Mouse (Mus musculus) bone marrow macrophage, adult 2 months (primary cell): ENCODE measurements at regions not wholly inside any gene's neighbourhood (a gene's known extent, or its start where the extent isn't known, plus 50 kb on each side); places are given as distances from the start of the nearest gene placed in this dataset.

Source experiments
- H3K27ac ChIP-seq: 2 replicates; pipeline ENCODE4 v1.5.1; 2012; ENCODE audit warnings: low read depth, low read length; ENCODE audit not compliant: insufficient read depth
- H3K4me1 ChIP-seq: 2 replicates; pipeline ENCODE4 v1.6.1; 2012; ENCODE audit warnings: low read length; ENCODE audit not compliant: control insufficient read depth, insufficient read depth
- H3K4me3 ChIP-seq: 2 replicates; pipeline ENCODE4 v1.5.1; 2012; ENCODE audit warnings: mild to moderate bottlenecking, low read length, moderate library complexity; ENCODE audit not compliant: insufficient read depth
- CTCF ChIP-seq: IDR thresholded peaks from 2 replicates; pipeline ENCODE4 v1.5.1; 2012; ENCODE audit warnings: low read depth, mild to moderate bottlenecking, low read length, moderate library complexity
- POLR2A ChIP-seq: IDR thresholded peaks from 2 replicates; pipeline ENCODE4 v1.6.1; 2012; ENCODE audit warnings: mild to moderate bottlenecking, low read depth, low read length, borderline replicate concordance

- Histone ChIP-seq H3K4me1 (no peaks in the 10 kb centered on the region), H3K4me3 (no peak overlapping the region), H3K27ac (no peak overlapping the region)
- TF ChIP-seq CTCF, result no peak
- no peak for TF ChIP-seq POLR2A
Observed at GRCm38 (mm10) chr13:44231868-44232715, 447.5 kb downstream of the Cd83 start.

- Histone ChIP-seq H3K4me1 (no peaks in the 10 kb centered on the region), H3K4me3 (no peak overlapping the region), H3K27ac (no peak overlapping the region)
- TF ChIP-seq POLR2A (no peak), CTCF (no peak)
Observed at GRCm38 (mm10) chr13:44232716-44233051, 448.1 kb downstream of the Cd83 start.

- Histone ChIP-seq H3K27ac (no peak overlapping the region), H3K4me3 (no peak overlapping the region), H3K4me1 (no peaks in the 10 kb centered on the region)
- no peak for TF ChIP-seq POLR2A
- no peak for TF ChIP-seq CTCF
Observed at GRCm38 (mm10) chr13:44234241-44234640, 449.7 kb downstream of the Cd83 start.

- Histone ChIP-seq H3K27ac (no peak overlapping the region), H3K4me1 (no peaks in the 10 kb centered on the region), H3K4me3 (no peak overlapping the region)
- TF ChIP-seq CTCF (no peak), POLR2A (no peak)
Observed at GRCm38 (mm10) chr13:44235236-44235635, 450.7 kb downstream of the Cd83 start.

GRCm38 (mm10) chr13:44235941-44236340, 451.4 kb downstream of the Cd83 start:
- no peaks in the 10 kb centered on the region for H3K4me1 ChIP-seq
- H3K4me3 ChIP-seq, result no peak overlapping the region
- no peak overlapping the region for H3K27ac ChIP-seq
- TF ChIP-seq CTCF, result no peak
- no peak for TF ChIP-seq POLR2A

GRCm38 (mm10) chr13:44238308-44238707, 453.7 kb downstream of the Cd83 start:
- TF ChIP-seq CTCF, result no peak
- no peak for TF ChIP-seq POLR2A
- H3K4me1 ChIP-seq, result no peaks in the 10 kb centered on the region
- H3K4me3 ChIP-seq, result no peak overlapping the region
- no peak overlapping the region for H3K27ac ChIP-seq

GRCm38 (mm10) chr13:44243211-44243610, 458.6 kb downstream of the Cd83 start:
- peaks cover 3% of the 10 kb centered on the region; the same call in 1 of the 2 replicates for H3K4me1 ChIP-seq
- no peak overlapping the region for H3K27ac ChIP-seq
- TF ChIP-seq POLR2A (no peak), CTCF (no peak)
- no peak overlapping the region for H3K4me3 ChIP-seq

GRCm38 (mm10) chr13:44246714-44247251, 462.2 kb downstream of the Cd83 start:
- Histone ChIP-seq H3K4me1 (peaks cover 3% of the 10 kb centered on the region; the same call in 1 of the 2 replicates), H3K4me3 (no peak overlapping the region), H3K27ac (no peak overlapping the region)
- TF ChIP-seq POLR2A (no peak), CTCF (no peak)

- TF ChIP-seq CTCF, result no peak
- no peak for TF ChIP-seq POLR2A
- Histone ChIP-seq H3K27ac (no peak overlapping the region), H3K4me3 (no peak overlapping the region), H3K4me1 (peaks cover 3% of the 10 kb centered on the region; the same call in 1 of the 2 replicates)
Observed at GRCm38 (mm10) chr13:44247861-44248260, 463.3 kb downstream of the Cd83 start.

GRCm38 (mm10) chr13:44248401-44248800, 463.8 kb downstream of the Cd83 start:
- Histone ChIP-seq H3K27ac (no peak overlapping the region), H3K4me1 (peaks cover 3% of the 10 kb centered on the region; the same call in 1 of the 2 replicates), H3K4me3 (no peak overlapping the region)
- no peak for TF ChIP-seq POLR2A
- TF ChIP-seq CTCF, result no peak
